ENCODE assay signal across 21 mouse cellular contexts in genomic region chr12:48641974-48642373, GRCm38 (mm10).
"Had no signal": no experiment of that assay in that cellular context is flagged by ENCODE, and none has a peak within 500 bp of the region (broad histone marks: within the 10 kb centered on the region; RNA-seq: fewer than 3 reads in every experiment).

No protein-coding gene starts in this region.

- DNase-seq: kidney, adult 11 months; kidney, adult 8-10 months; kidney, postnatal 10 days; kidney, postnatal 36 days; layer of hippocampus, postnatal 36 days; left cerebral cortex, postnatal 4 days; lung, adult 2 months; lung, postnatal 14 days; lung, postnatal 4 days; retina, postnatal 1 day; right cerebral cortex, postnatal 25 days; spleen, adult 18-20 months; thymus, postnatal 36 days had no signal

- H3K36me3 ChIP-seq: intestine, embryonic 15.5 days; kidney, embryonic 15.5 days; limb, embryonic 12.5 days; limb, embryonic 15.5 days; stomach, embryonic 15.5 days had no signal

- H3K27ac ChIP-seq: intestine, embryonic 15.5 days; kidney, embryonic 15.5 days; left cerebral cortex, adult 2 months; limb, embryonic 12.5 days; limb, embryonic 15.5 days; liver, embryonic 14.5 days; stomach, embryonic 15.5 days had no signal

- H3K27me3 ChIP-seq: intestine, embryonic 15.5 days; kidney, embryonic 15.5 days; limb, embryonic 12.5 days; limb, embryonic 15.5 days; stomach, embryonic 15.5 days had no signal

- H3K4me1 ChIP-seq: intestine, embryonic 15.5 days; kidney, embryonic 15.5 days; limb, embryonic 12.5 days; limb, embryonic 15.5 days; stomach, embryonic 15.5 days had no signal

- H3K9ac ChIP-seq: intestine, embryonic 15.5 days; kidney, embryonic 15.5 days; limb, embryonic 12.5 days; limb, embryonic 15.5 days; liver, embryonic 14.5 days; stomach, embryonic 15.5 days had no signal

- H3K9me3 ChIP-seq: intestine, embryonic 15.5 days; kidney, embryonic 15.5 days; limb, embryonic 12.5 days; limb, embryonic 15.5 days; stomach, embryonic 15.5 days had no signal

- ATAC-seq: intestine, embryonic 15.5 days had no signal

- H3K4me2 ChIP-seq: intestine, embryonic 15.5 days; kidney, embryonic 15.5 days; limb, embryonic 12.5 days; limb, embryonic 15.5 days; liver, embryonic 11.5 days; stomach, embryonic 15.5 days had no signal

- H3K4me3 ChIP-seq: intestine, embryonic 15.5 days; kidney, embryonic 15.5 days; left cerebral cortex, adult 2 months; limb, embryonic 12.5 days; limb, embryonic 15.5 days; stomach, embryonic 15.5 days had no signal
